Mouse (Mus musculus): ENCODE results near the gene Secisbp2l. TPM values are rescaled to one million over a fixed set of nuclear protein-coding genes. Genes with fewer than 3 reads are reported as not detected.

The Secisbp2l gene
- total and polyA plus RNA-seq, 3 experiments = 4.8 to 25.3 (median 24.6) TPM

DNA sequence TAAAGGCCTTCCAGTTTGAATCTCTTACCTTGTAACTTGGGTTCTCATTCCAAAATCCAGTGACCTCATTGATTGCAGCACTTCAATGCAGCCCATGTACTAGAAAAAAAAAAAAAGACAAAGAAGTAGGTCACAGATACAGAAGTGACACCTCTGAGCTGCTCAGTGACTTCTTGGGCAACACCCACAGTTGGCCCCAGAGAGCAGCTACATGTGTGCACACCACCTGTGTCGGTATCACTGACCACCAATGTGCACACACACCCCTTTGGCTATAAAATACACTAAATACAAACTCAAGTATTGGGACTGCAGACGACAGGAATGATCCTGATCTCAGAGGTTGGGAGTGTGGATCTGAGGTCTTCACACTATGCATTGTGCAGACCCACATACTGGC lies 87.9 kb downstream of the Secisbp2l start:
- ATAC-seq (ENCODE audit: extremely low read depth, insufficient number of reproducible peaks, low FRiP score, poor library complexity, severe bottlenecking) (no peak), DNase-seq (ENCODE audit: low spot score) (no peak)
- no peaks in the 10 kb centered on the region; the same call in 1 of the 2 replicates for H3K27me3 ChIP-seq (ENCODE audit: insufficient read depth, low read length)
- no peaks in the 10 kb centered on the region for H3K36me3 ChIP-seq (replicated peaks)
- H3K4me1 ChIP-seq (ENCODE audit: insufficient read depth, low read depth, low read length) = no peaks in the 10 kb centered on the region
- no peak overlapping the region for H3K4me3 ChIP-seq (ENCODE audit: low read depth, low read length)
- no peaks in the 10 kb centered on the region for H3K9me3 ChIP-seq (replicated peaks)
- TF ChIP-seq GATA2 (IDR thresholded peaks at IDR 0.05; ENCODE audit: borderline replicate concordance, low read depth, low read length) = no peak

DNA sequence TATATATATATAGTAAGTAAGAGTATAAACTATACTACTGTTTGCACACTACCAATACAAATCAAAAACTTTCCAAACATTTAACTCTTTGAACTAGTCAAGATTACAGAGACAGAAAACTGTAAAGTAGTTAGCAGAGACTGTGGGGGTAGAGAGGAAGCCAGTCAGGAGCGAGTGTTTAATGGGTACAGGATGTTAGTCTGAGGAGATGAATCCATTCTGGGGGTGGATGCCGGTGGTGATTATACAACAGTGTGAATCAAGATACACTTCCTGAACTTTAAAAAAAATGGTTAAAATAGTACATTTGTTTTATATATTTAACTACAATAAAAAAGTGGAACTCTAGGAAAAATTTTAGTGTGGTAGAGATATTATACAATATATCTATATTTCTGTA lies 90.7 kb downstream of the Secisbp2l start:
- DNase-seq (ENCODE audit: low spot score) (no peak), ATAC-seq (ENCODE audit: extremely low read depth, insufficient number of reproducible peaks, low FRiP score, poor library complexity, severe bottlenecking) (no peak)
- no peaks in the 10 kb centered on the region for H3K36me3 ChIP-seq (replicated peaks)
- no peaks in the 10 kb centered on the region for H3K9me3 ChIP-seq (replicated peaks)
- TF ChIP-seq CTCF (IDR thresholded peaks at IDR 0.05; ENCODE audit: low read depth, low read length) (no peak), GATA1 (IDR thresholded peaks at IDR 0.05; ENCODE audit: borderline replicate concordance, low read length) (no peak), GATA2 (IDR thresholded peaks at IDR 0.05; ENCODE audit: borderline replicate concordance, low read depth, low read length) (no peak), TAL1 (conservative IDR thresholded peaks at IDR 0.05; ENCODE audit: low read depth, low read length) (no peak), POLR2AphosphoS5 (IDR thresholded peaks at IDR 0.05; ENCODE audit: insufficient replicate concordance, low read depth, low read length) (no peak)
- no peaks in the 10 kb centered on the region for H3K4me1 ChIP-seq (ENCODE audit: insufficient read depth, low read depth, low read length)
- no peaks in the 10 kb centered on the region; the same call in 1 of the 2 replicates for H3K27me3 ChIP-seq (ENCODE audit: insufficient read depth, low read length)
- no peak overlapping the region for H3K4me3 ChIP-seq (ENCODE audit: low read depth, low read length)

Other genes with a start within 250 kb of the Secisbp2l start
- gene Cep152, start 157.8 kb downstream of the Secisbp2l start, total RNA-seq (2014; fragmentation: Nextera tagmentation) = 6.1 and 8.0 TPM in 2 replicates
- gene Cep152, start 157.8 kb downstream of the Secisbp2l start, total RNA-seq (2017) = 14.5 and 17.6 TPM in 2 replicates
- gene Cep152, start 157.8 kb downstream of the Secisbp2l start, polyA plus RNA-seq (2012) = 1.6 and 2.3 TPM in 2 replicates
- gene Eid1, start 109.8 kb downstream of the Secisbp2l start, total RNA-seq (2014; fragmentation: Nextera tagmentation) = not detected in 2 replicates
- gene Eid1, start 109.8 kb downstream of the Secisbp2l start, total RNA-seq (2017) = 0.11 TPM in 1 of 2 replicates, not detected in the other
- gene Eid1, start 109.8 kb downstream of the Secisbp2l start, polyA plus RNA-seq (2012) = not detected in 2 replicates
- gene Shc4, start 58.7 kb downstream of the Secisbp2l start, total RNA-seq (2014; fragmentation: Nextera tagmentation) = 0.83 and 1.9 TPM in 2 replicates
- 0.81 and 1.0 TPM in 2 replicates for gene Shc4, start 58.7 kb downstream of the Secisbp2l start, total RNA-seq (2017)
- 0.14 and 0.26 TPM in 2 replicates for gene Shc4, start 58.7 kb downstream of the Secisbp2l start, polyA plus RNA-seq (2012)
- gene Galk2, start 76.2 kb upstream of the Secisbp2l start, total RNA-seq (2014; fragmentation: Nextera tagmentation) = 21.3 and 27.3 TPM in 2 replicates
- gene Galk2, start 76.2 kb upstream of the Secisbp2l start, total RNA-seq (2017) = 65.0 and 75.0 TPM in 2 replicates
- 1.6 and 3.1 TPM in 2 replicates for gene Galk2, start 76.2 kb upstream of the Secisbp2l start, polyA plus RNA-seq (2012)
- gene Cops2, start 76.3 kb upstream of the Secisbp2l start, total RNA-seq (2014; fragmentation: Nextera tagmentation) = 163 and 170 TPM in 2 replicates
- gene Cops2, start 76.3 kb upstream of the Secisbp2l start, total RNA-seq (2017) = 162 and 277 TPM in 2 replicates
- 4.4 and 6.2 TPM in 2 replicates for gene Cops2, start 76.3 kb upstream of the Secisbp2l start, polyA plus RNA-seq (2012)

Measured in G1E (cell line).